In genomic region chr9:113177918-113178235, GRCm38 (mm10) we compare ENCODE assay signal across 30 mouse cellular contexts.
DNase-seq lines count a peak whose midpoint lies in the region; ATAC-seq and TF ChIP-seq lines count a peak whose summit lies in the region.
"Had no signal": no experiment of that assay in that cellular context is flagged by ENCODE, and none has a peak within 500 bp of the region (broad histone marks: within the 10 kb centered on the region; RNA-seq: fewer than 3 reads in every experiment).

No protein-coding gene starts in this region.

- H3K36me3 ChIP-seq in hindbrain, postnatal 0 days (ENCODE audit: insufficient read depth, low read length), result no peaks in the 10 kb centered on the region
- no peaks in the 10 kb centered on the region for H3K36me3 ChIP-seq in hindbrain, embryonic 11.5 days (ENCODE audit: control insufficient read depth, insufficient read depth, low read length)
- no peaks in the 10 kb centered on the region for H3K36me3 ChIP-seq in forebrain, embryonic 14.5 days (ENCODE audit: control insufficient read depth, insufficient read depth, low read length)
- no peaks in the 10 kb centered on the region for H3K36me3 ChIP-seq in limb, embryonic 11.5 days (ENCODE audit: control insufficient read depth, insufficient read depth, low read length)
- H3K36me3 ChIP-seq: G1E; hindbrain, embryonic 13.5 days; kidney, embryonic 15.5 days; limb, embryonic 15.5 days; liver, embryonic 13.5 days had no signal

- no peak overlapping the region for H3K4me2 ChIP-seq in hindbrain, postnatal 0 days (ENCODE audit: low read depth, low read length)
- H3K4me2 ChIP-seq in hindbrain, embryonic 11.5 days (replicated peaks; ENCODE audit: low read depth, low read length), result no peak overlapping the region
- H3K4me2 ChIP-seq in forebrain, embryonic 14.5 days (ENCODE audit: low read length), result no peak overlapping the region
- no peak overlapping the region; the same call in 1 of the 2 replicates for H3K4me2 ChIP-seq in limb, embryonic 11.5 days (ENCODE audit: low read depth, severe bottlenecking)
- H3K4me2 ChIP-seq: heart, embryonic 11.5 days; hindbrain, embryonic 13.5 days; liver, embryonic 13.5 days had no signal

- DNase-seq in cerebellum, adult 8-10 months, result no peak
- DNase-seq in hindbrain, postnatal 0 days (ENCODE audit: low spot score), result no peak
- no peak for DNase-seq in hindbrain, embryonic 11.5 days (ENCODE audit: low spot score)
- DNase-seq in forebrain, embryonic 14.5 days (ENCODE audit: low spot score), result no peak
- no peak for DNase-seq in limb, embryonic 11.5 days (ENCODE audit: low spot score)
- no peak for DNase-seq in spleen, postnatal 14 days (ENCODE audit: low spot score in 2 of 2)
- no peak for DNase-seq in layer of hippocampus, postnatal 14 days (ENCODE audit: low spot score in 2 of 2)
- DNase-seq: adrenal gland, postnatal 25 days; gastrocnemius, adult 2 months; gastrocnemius, postnatal 36 days; heart, adult 18-20 months; heart, postnatal 36 days; kidney, adult 18-20 months; kidney, postnatal 25 days; liver, embryonic 13.5 days; lung, adult 18-20 months; right cerebral cortex, postnatal 25 days; thymus, adult 2 months; thymus, postnatal 36 days had no signal

- 83% methylated on average over 4 of the region's 4 CpGs for WGBS in hindbrain, postnatal 0 days
- 91% methylated on average over 4 of the region's 4 CpGs for WGBS in hindbrain, embryonic 11.5 days
- WGBS in forebrain, embryonic 14.5 days, result 54% methylated on average over 4 of the region's 4 CpGs
- 67% methylated on average over 4 of the region's 4 CpGs for WGBS in limb, embryonic 11.5 days

- H3K4me3 ChIP-seq in hindbrain, postnatal 0 days (ENCODE audit: low read length), result no peak overlapping the region
- no peak overlapping the region for H3K4me3 ChIP-seq in hindbrain, embryonic 11.5 days (ENCODE audit: low read depth, low read length)
- H3K4me3 ChIP-seq in forebrain, embryonic 14.5 days (ENCODE audit: low read depth, low read length), result no peak overlapping the region
- H3K4me3 ChIP-seq in limb, embryonic 11.5 days (ENCODE audit: low read depth, low read length), result no peak overlapping the region
- H3K4me3 ChIP-seq: erythroblast, embryonic 14.5 days; gastrocnemius, adult 2 months; hindbrain, embryonic 13.5 days; kidney, embryonic 15.5 days; limb, embryonic 15.5 days; liver, embryonic 13.5 days had no signal

- no peaks in the 10 kb centered on the region for H3K4me1 ChIP-seq in hindbrain, postnatal 0 days (ENCODE audit: insufficient read depth, low read length)
- H3K4me1 ChIP-seq in hindbrain, embryonic 11.5 days (replicated peaks; ENCODE audit: control insufficient read depth, insufficient read depth, low read length), result no peaks in the 10 kb centered on the region
- 0 out of 2 replicates have a peak, but pooled peaks cover 6% of the 10 kb centered on the region for H3K4me1 ChIP-seq in forebrain, embryonic 14.5 days (ENCODE audit: control insufficient read depth, insufficient read depth, low read length)
- H3K4me1 ChIP-seq in limb, embryonic 11.5 days (ENCODE audit: control insufficient read depth, insufficient read depth, low read length), result 0 out of 2 replicates have a peak, but pooled peaks cover 4% of the 10 kb centered on the region
- H3K4me1 ChIP-seq: hindbrain, embryonic 13.5 days; kidney, embryonic 15.5 days; liver, embryonic 13.5 days had no signal

- TF ChIP-seq CTCF in hindbrain, postnatal 0 days (IDR thresholded peaks at IDR 0.05; ENCODE audit: low read depth), result no peak

- no peak overlapping the region for H3K9ac ChIP-seq in hindbrain, postnatal 0 days (replicated peaks; ENCODE audit: low read length)
- no peak overlapping the region for H3K9ac ChIP-seq in hindbrain, embryonic 11.5 days (ENCODE audit: low read depth, low read length)
- no peak overlapping the region for H3K9ac ChIP-seq in forebrain, embryonic 14.5 days (ENCODE audit: low read length)
- H3K9ac ChIP-seq in limb, embryonic 11.5 days (ENCODE audit: low read length), result no peak overlapping the region
- H3K9ac ChIP-seq: hindbrain, embryonic 13.5 days; kidney, embryonic 15.5 days; limb, embryonic 15.5 days; liver, embryonic 13.5 days had no signal

- 0 out of 2 replicates have a peak overlapping the region, but pooled peaks have one; percentile 32 for H3K27ac ChIP-seq in hindbrain, postnatal 0 days
- H3K27ac ChIP-seq in hindbrain, embryonic 11.5 days (ENCODE audit: low read depth, low read length), result no peak overlapping the region
- H3K27ac ChIP-seq in forebrain, embryonic 14.5 days (ENCODE audit: low read depth, low read length), result peak overlapping the region; percentile 82
- H3K27ac ChIP-seq in limb, embryonic 11.5 days (replicated peaks; ENCODE audit: low read depth, low read length), result 0 out of 2 replicates have a peak overlapping the region, but pooled peaks have one; percentile 33
- H3K27ac ChIP-seq: gastrocnemius, adult 2 months; hindbrain, embryonic 13.5 days; kidney, embryonic 15.5 days; limb, embryonic 15.5 days; liver, embryonic 13.5 days; stomach, postnatal 0 days had no signal

- no peaks in the 10 kb centered on the region for H3K9me3 ChIP-seq in hindbrain, postnatal 0 days (ENCODE audit: low read length)
- H3K9me3 ChIP-seq in hindbrain, embryonic 11.5 days (ENCODE audit: control insufficient read depth, low read length), result no peaks in the 10 kb centered on the region
- H3K9me3 ChIP-seq in forebrain, embryonic 14.5 days (replicated peaks; ENCODE audit: control insufficient read depth, low read length), result no peaks in the 10 kb centered on the region
- no peaks in the 10 kb centered on the region for H3K9me3 ChIP-seq in limb, embryonic 11.5 days (ENCODE audit: control insufficient read depth, low read length)
- H3K9me3 ChIP-seq: hindbrain, embryonic 13.5 days; kidney, embryonic 15.5 days; limb, embryonic 15.5 days had no signal

- no peaks in the 10 kb centered on the region for H3K27me3 ChIP-seq in hindbrain, postnatal 0 days (ENCODE audit: insufficient read depth, low read length)
- H3K27me3 ChIP-seq in hindbrain, embryonic 11.5 days (ENCODE audit: control insufficient read depth, insufficient read depth, low read length), result no peaks in the 10 kb centered on the region
- no peaks in the 10 kb centered on the region for H3K27me3 ChIP-seq in forebrain, embryonic 14.5 days (replicated peaks; ENCODE audit: control insufficient read depth, insufficient read depth, low read length)
- no peaks in the 10 kb centered on the region for H3K27me3 ChIP-seq in limb, embryonic 11.5 days (ENCODE audit: control insufficient read depth, insufficient read depth, low read length)
- H3K27me3 ChIP-seq: hindbrain, embryonic 13.5 days; kidney, embryonic 15.5 days; limb, embryonic 15.5 days; liver, embryonic 13.5 days; Patski had no signal

- 0 out of 2 replicates have a peak, but pooled peaks have one; percentile 4 for ATAC-seq in cerebellum, adult (ENCODE audit: insufficient number of reproducible peaks, low FRiP score, low TSS enrichment)
- ATAC-seq in hindbrain, postnatal 0 days, result no peak
- ATAC-seq in hindbrain, embryonic 11.5 days (ENCODE audit: low FRiP score), result no peak
- peak; percentile 59 for ATAC-seq in forebrain, embryonic 14.5 days
- ATAC-seq in limb, embryonic 11.5 days (ENCODE audit: insufficient number of reproducible peaks, low FRiP score, low TSS enrichment, low read depth), result peak; percentile 51; the same call in 1 of the 2 replicates
- ATAC-seq: inflammation-experienced regulatory T-cells, adult 6 months; lung, postnatal 0 days; Patski had no signal

Comparison
In these comparisons a context has a peak if more than half of its experiments do, and no peak if none do; other contexts are left out.
1. ATAC-seq: peak in cerebellum, adult (single experiment), forebrain, embryonic 14.5 days (single experiment) and limb, embryonic 11.5 days (single experiment); none in hindbrain, postnatal 0 days (single experiment) and hindbrain, embryonic 11.5 days (single experiment).